ENCODE assay signal across 8 mouse cellular contexts in the genomic region with DNA sequence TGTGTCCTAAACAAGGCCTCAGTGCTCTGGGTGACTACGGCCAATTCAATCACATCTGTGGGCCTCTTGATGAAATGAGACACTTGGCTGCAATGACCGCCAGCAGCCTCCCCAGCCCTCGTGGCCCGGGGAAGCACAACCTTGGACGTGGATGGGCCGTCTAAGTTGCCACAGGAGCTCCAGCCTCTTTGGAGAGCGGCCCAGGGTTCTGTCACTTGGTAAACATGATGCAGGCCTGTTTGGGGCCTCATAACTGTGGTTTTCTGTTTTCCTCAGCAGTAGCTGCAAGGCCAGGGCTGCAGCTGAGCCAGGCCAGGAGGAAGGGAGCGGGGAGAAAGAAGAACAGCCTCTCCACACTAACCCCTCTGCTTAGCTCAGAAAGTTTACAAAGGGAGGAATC.
DNase-seq lines count a peak whose midpoint lies in the region; ATAC-seq lines count a peak whose summit lies in the region.

No protein-coding gene starts in this region.

- peak; percentile 60; the same call in 1 of the 2 replicates for ATAC-seq in heart, embryonic 15.5 days (replicated peaks; ENCODE audit: insufficient number of reproducible peaks, insufficient read depth, low FRiP score, low read depth)

- H3K27ac ChIP-seq in heart, embryonic 15.5 days: peak overlapping the region; percentile 45; the same call in 1 of the 2 replicates
- H3K27ac ChIP-seq in limb, embryonic 10.5 days: peak overlapping the region; percentile 31; the same call in 1 of the 2 replicates

- peak; percentile 20 to 38 for DNase-seq in left cerebral cortex, postnatal 25 days (ENCODE audit: low spot score in 2 of 2)
- no peak for DNase-seq in left cerebral cortex, postnatal 36 days (ENCODE audit: low spot score in 2 of 2)
- peak; percentile 67 for DNase-seq in brain, adult 2 months (ENCODE audit: low read depth, low spot score)
- DNase-seq in limb, embryonic 10.5 days (ENCODE audit: low spot score): no peak
- peak; percentile 60 for DNase-seq in testis, postnatal 10 days (ENCODE audit: low spot score)
- DNase-seq in thymus, postnatal 10 days (ENCODE audit: low spot score in 2 of 2): no peak
- no peak for DNase-seq in embryo, embryonic 10 days (ENCODE audit: low spot score)

- peaks cover 17% of the 10 kb centered on the region for H3K4me1 ChIP-seq in heart, embryonic 15.5 days (replicated peaks)
- peaks cover 25% of the 10 kb centered on the region for H3K4me1 ChIP-seq in limb, embryonic 10.5 days

- H3K4me2 ChIP-seq in heart, embryonic 15.5 days: no peak overlapping the region

- no peak overlapping the region for H3K4me3 ChIP-seq in heart, embryonic 15.5 days
- H3K4me3 ChIP-seq in limb, embryonic 10.5 days: no peak overlapping the region

- H3K9ac ChIP-seq in heart, embryonic 15.5 days: no peak overlapping the region

- H3K36me3 ChIP-seq in heart, embryonic 15.5 days: no peaks in the 10 kb centered on the region
- no peaks in the 10 kb centered on the region for H3K36me3 ChIP-seq in limb, embryonic 10.5 days

- H3K27me3 ChIP-seq in heart, embryonic 15.5 days: no peaks in the 10 kb centered on the region
- no peaks in the 10 kb centered on the region for H3K27me3 ChIP-seq in limb, embryonic 10.5 days (ENCODE audit: low read depth, poor library complexity, severe bottlenecking)

- intact Hi-C loops in left cerebral cortex, postnatal 25 days (cut with DNase I): no loop called here
- intact Hi-C loops in left cerebral cortex, postnatal 36 days (cut with DNase I): no loop called here

- 54% methylated on average over 8 of the region's 8 CpGs for WGBS in heart, embryonic 15.5 days
- WGBS in limb, embryonic 10.5 days: 79% methylated on average over 8 of the region's 8 CpGs

- no peaks in the 10 kb centered on the region for H3K9me3 ChIP-seq in heart, embryonic 15.5 days (replicated peaks)
- no peaks in the 10 kb centered on the region for H3K9me3 ChIP-seq in limb, embryonic 10.5 days (replicated peaks)

Comparison
In these comparisons a context has a peak if more than half of its experiments do, and no peak if none do; other contexts are left out.
1. DNase-seq: peak in left cerebral cortex, postnatal 25 days (2 of 2), brain, adult 2 months (single experiment) and testis, postnatal 10 days (single experiment); none in left cerebral cortex, postnatal 36 days (0 of 2), limb, embryonic 10.5 days (single experiment), thymus, postnatal 10 days (0 of 2) and embryo, embryonic 10 days (single experiment).